Mouse (Mus musculus) liver, embryonic 14.5 days (tissue): Measurements from ENCODE around the gene Adam15.

Experiments used
- CTCF ChIP-seq: IDR thresholded peaks from 2 replicates; pipeline ENCODE4 v1.5.1; 2016; ENCODE audit warnings: antibody characterized with exemption, low read depth, control low read depth
- EP300 ChIP-seq: IDR thresholded peaks from 2 replicates; pipeline ENCODE4 v1.6.1; 2016; ENCODE audit warnings: antibody characterized with exemption, low read depth

DNA sequence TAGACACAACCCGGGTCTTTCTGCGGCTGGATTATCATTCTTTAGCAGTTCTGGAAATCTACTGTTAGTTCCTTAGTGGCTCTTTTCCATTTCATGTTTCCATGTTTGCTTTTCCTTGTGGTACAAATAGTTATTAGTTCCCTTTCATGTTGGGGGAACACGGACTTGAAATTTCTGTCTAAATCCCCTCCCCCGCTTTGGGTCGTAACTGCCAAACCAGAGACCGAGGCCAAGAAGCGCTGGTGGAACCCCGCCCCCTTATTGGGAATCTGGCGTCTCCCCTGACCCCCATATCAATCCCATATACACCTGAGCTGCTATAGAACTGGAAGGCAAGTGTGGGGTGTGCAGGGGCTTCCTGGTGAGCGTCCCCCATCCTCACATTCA, 45.6 kb upstream of the Adam15 start:
- no peak for TF ChIP-seq CTCF
- TF ChIP-seq EP300 = no peak
